In the genomic region with DNA sequence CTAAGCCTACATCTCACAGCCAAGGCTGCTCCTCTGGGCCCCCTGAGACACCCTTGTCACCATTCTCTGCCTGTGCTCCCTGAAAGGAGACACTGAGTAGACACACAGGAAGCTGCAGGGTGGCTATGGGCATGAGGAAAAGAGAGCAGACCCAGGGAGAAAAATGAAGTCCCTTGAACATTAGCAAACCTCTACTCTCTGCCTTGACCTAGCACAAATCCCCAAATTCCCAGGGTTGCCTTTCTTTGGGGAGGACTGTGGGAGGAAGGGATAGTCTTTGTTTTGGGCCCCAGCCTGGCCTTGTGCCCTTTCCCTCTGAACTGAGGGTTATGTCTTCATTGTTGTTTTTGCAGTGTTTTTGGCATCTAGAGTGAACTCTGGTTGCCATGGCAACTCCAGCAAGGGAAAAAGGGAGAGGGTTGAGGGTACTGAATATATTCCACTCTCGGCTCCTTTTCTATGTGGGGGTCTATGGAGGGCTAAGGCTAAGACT, we compare ENCODE assay signal across 15 mouse cellular contexts. TPM values are rescaled to one million over a fixed set of nuclear protein-coding genes. Genes with fewer than 3 reads are reported as not detected.
A peak's percentile ranks its signal among the peaks of the same experiment; 100 is the strongest.
DNase-seq lines count a peak whose midpoint lies in the region; ATAC-seq and TF ChIP-seq lines count a peak whose summit lies in the region.
"Had no signal": no experiment of that assay in that cellular context is flagged by ENCODE, and none has a peak within 500 bp of the region (broad histone marks: within the 10 kb centered on the region; RNA-seq: fewer than 3 reads in every experiment).

No protein-coding gene starts in this region.

- H3K4me1 ChIP-seq in forebrain, postnatal 0 days (ENCODE audit: insufficient read depth): peaks cover 15% of the 10 kb centered on the region
- H3K4me1 ChIP-seq in midbrain, embryonic 14.5 days (ENCODE audit: control insufficient read depth, insufficient read depth, low read length): peaks cover 22% of the 10 kb centered on the region
- H3K4me1 ChIP-seq in limb, embryonic 10.5 days: 0 out of 2 replicates have a peak, but pooled peaks cover 6% of the 10 kb centered on the region
- H3K4me1 ChIP-seq: heart, embryonic 15.5 days; limb, embryonic 12.5 days had no signal

- DNase-seq in layer of hippocampus, adult 2 months (ENCODE audit: low spot score in 2 of 2): peak in 1 of 2 experiments; percentile 48
- no peak for DNase-seq in layer of hippocampus, adult 11-12 months (ENCODE audit: low spot score)
- peak; percentile 90 for DNase-seq in brain, embryonic 14.5 days (ENCODE audit: low read depth)
- peak; percentile 87 for DNase-seq in forebrain, postnatal 0 days
- peak; percentile 87 for DNase-seq in midbrain, embryonic 14.5 days
- no peak for DNase-seq in kidney, adult 18-20 months
- DNase-seq in limb, embryonic 10.5 days (ENCODE audit: low spot score): no peak
- DNase-seq in liver: no peak
- DNase-seq: B cell, adult 2 months; kidney, adult 9 months; lung, postnatal 36 days had no signal

- no peak overlapping the region for H3K4me2 ChIP-seq in forebrain, postnatal 0 days (ENCODE audit: low read depth)
- H3K4me2 ChIP-seq in midbrain, embryonic 14.5 days (ENCODE audit: low read length): no peak overlapping the region
- H3K4me2 ChIP-seq: embryonic facial prominence, embryonic 12.5 days; heart, embryonic 15.5 days; limb, embryonic 12.5 days had no signal

- TF ChIP-seq CTCF in layer of hippocampus, adult 2 months (conservative IDR thresholded peaks at IDR 0.05): no peak
- TF ChIP-seq CTCF in brain, embryonic 14.5 days (IDR thresholded peaks at IDR 0.05; ENCODE audit: borderline replicate concordance, extremely low read depth, insufficient read depth, insufficient read length): no peak
- no peak for TF ChIP-seq CTCF in forebrain, postnatal 0 days (IDR thresholded peaks at IDR 0.05; ENCODE audit: low read depth)

- no peaks in the 10 kb centered on the region for H3K36me3 ChIP-seq in forebrain, postnatal 0 days (ENCODE audit: insufficient read depth)
- H3K36me3 ChIP-seq in midbrain, embryonic 14.5 days (ENCODE audit: control insufficient read depth, insufficient read depth, low read length): no peaks in the 10 kb centered on the region
- H3K36me3 ChIP-seq in limb, embryonic 10.5 days: no peaks in the 10 kb centered on the region
- H3K36me3 ChIP-seq: embryonic facial prominence, embryonic 12.5 days; heart, embryonic 15.5 days; limb, embryonic 12.5 days had no signal

- no peak overlapping the region for H3K9ac ChIP-seq in forebrain, postnatal 0 days
- H3K9ac ChIP-seq in midbrain, embryonic 14.5 days (replicated peaks; ENCODE audit: low read length): no peak overlapping the region
- H3K9ac ChIP-seq: embryonic facial prominence, embryonic 12.5 days; heart, embryonic 15.5 days; limb, embryonic 12.5 days had no signal

- 0% methylated on average over 1 of the region's 1 CpGs for WGBS in forebrain, postnatal 0 days
- WGBS in midbrain, embryonic 14.5 days: 0% methylated on average over 1 of the region's 1 CpGs
- 50% methylated on average over 1 of the region's 1 CpGs for WGBS in limb, embryonic 10.5 days

- H3K27me3 ChIP-seq in forebrain, postnatal 0 days (ENCODE audit: insufficient read depth, low read length): no peaks in the 10 kb centered on the region
- H3K27me3 ChIP-seq in midbrain, embryonic 14.5 days (ENCODE audit: control insufficient read depth, insufficient read depth, low read length): no peaks in the 10 kb centered on the region
- H3K27me3 ChIP-seq in limb, embryonic 10.5 days (ENCODE audit: low read depth, poor library complexity, severe bottlenecking): no peaks in the 10 kb centered on the region
- H3K27me3 ChIP-seq: embryonic facial prominence, embryonic 12.5 days had no signal

- no peaks in the 10 kb centered on the region for H3K9me3 ChIP-seq in forebrain, postnatal 0 days (ENCODE audit: low read length)
- H3K9me3 ChIP-seq in midbrain, embryonic 14.5 days (ENCODE audit: control insufficient read depth, low read length): no peaks in the 10 kb centered on the region
- no peaks in the 10 kb centered on the region for H3K9me3 ChIP-seq in limb, embryonic 10.5 days (replicated peaks)
- H3K9me3 ChIP-seq: embryonic facial prominence, embryonic 12.5 days; heart, embryonic 15.5 days had no signal

- H3K27ac ChIP-seq in layer of hippocampus, adult 2 months: peak overlapping the region; percentile 85
- H3K27ac ChIP-seq in forebrain, postnatal 0 days (ENCODE audit: low read depth, low read length): peak overlapping the region; percentile 79
- H3K27ac ChIP-seq in midbrain, embryonic 14.5 days (replicated peaks; ENCODE audit: low read depth, low read length): peak overlapping the region; percentile 56
- H3K27ac ChIP-seq in limb, embryonic 10.5 days: no peak overlapping the region
- H3K27ac ChIP-seq: embryonic facial prominence, embryonic 12.5 days; heart, embryonic 15.5 days; limb, embryonic 12.5 days had no signal

- H3K4me3 ChIP-seq in layer of hippocampus, adult 2 months: no peak overlapping the region
- H3K4me3 ChIP-seq in forebrain, postnatal 0 days (ENCODE audit: low read depth, low read length): no peak overlapping the region
- H3K4me3 ChIP-seq in midbrain, embryonic 14.5 days (replicated peaks; ENCODE audit: low read depth, low read length): no peak overlapping the region
- H3K4me3 ChIP-seq in limb, embryonic 10.5 days: no peak overlapping the region
- H3K4me3 ChIP-seq: embryonic facial prominence, embryonic 12.5 days; heart, embryonic 15.5 days; limb, embryonic 12.5 days had no signal

- TF ChIP-seq POLR2A in brain, embryonic 14.5 days (IDR thresholded peaks at IDR 0.05; ENCODE audit: borderline replicate concordance, extremely low read depth, insufficient read depth, insufficient read length, poor library complexity, severe bottlenecking): no peak

- peak; percentile 89 for ATAC-seq in forebrain, postnatal 0 days
- ATAC-seq in midbrain, embryonic 14.5 days (ENCODE audit: low FRiP score, low TSS enrichment): peak; percentile 76

RNA-seq across cellular contexts. Expression of a gene that starts 30.9 kb away (rescaled TPM):
- 100 to 1,000 TPM; 146 to 148 TPM for total RNA-seq in layer of hippocampus, adult 2 months (2021)
- 44.6 and 69.0 TPM in 2 replicates for polyA plus RNA-seq in brain, embryonic 14.5 days (2012; rRNA removed)
- 91.8 and 120 TPM in 2 replicates for total RNA-seq in forebrain, postnatal 0 days (2014; rRNA removed)
- polyA plus RNA-seq in forebrain, postnatal 0 days (2015; fragmentation: Nextera tagmentation; extraction: Ambion mirVana): 30.3 and 43.4 TPM in 2 replicates
- polyA plus RNA-seq in midbrain, embryonic 14.5 days (2014; fragmentation: Nextera tagmentation; extraction: Ambion mirVana): 50.2 and 52.7 TPM in 2 replicates
- polyA plus RNA-seq in limb, embryonic 10.5 days (2016; fragmentation: Nextera tagmentation; extraction: Ambion mirVana): 0.83 and 0.90 TPM in 2 replicates

RNA-seq across cellular contexts. Expression of a gene that starts 44.8 kb away (rescaled TPM):
- not detected for total RNA-seq in layer of hippocampus, adult 2 months (2021)
- polyA plus RNA-seq in brain, embryonic 14.5 days (2012; rRNA removed): not detected in 2 replicates
- not detected in 2 replicates for total RNA-seq in forebrain, postnatal 0 days (2014; rRNA removed)
- not detected in 2 replicates for polyA plus RNA-seq in forebrain, postnatal 0 days (2015; fragmentation: Nextera tagmentation; extraction: Ambion mirVana)
- polyA plus RNA-seq in midbrain, embryonic 14.5 days (2014; fragmentation: Nextera tagmentation; extraction: Ambion mirVana): not detected in 2 replicates
- polyA plus RNA-seq in limb, embryonic 10.5 days (2016; fragmentation: Nextera tagmentation; extraction: Ambion mirVana): not detected in 2 replicates
- total RNA-seq: gastrocnemius, adult 18-20 months had no signal
- polyA plus RNA-seq: embryonic facial prominence, embryonic 12.5 days; heart, embryonic 15.5 days; limb, embryonic 12.5 days had no signal

Comparison
In these comparisons a context has a peak if more than half of its experiments do, and no peak if none do; other contexts are left out.
1. DNase-seq: peak in brain, embryonic 14.5 days (single experiment), forebrain, postnatal 0 days (single experiment) and midbrain, embryonic 14.5 days (single experiment); none in layer of hippocampus, adult 11-12 months (single experiment), kidney, adult 18-20 months (single experiment), limb, embryonic 10.5 days (single experiment) and liver (single experiment).
2. RNA of a gene that starts 30.9 kb away (polyA plus RNA-seq): 44.6 to 69.0 TPM in brain, embryonic 14.5 days, 50.2 to 52.7 TPM in midbrain, embryonic 14.5 days and 30.3 to 43.4 TPM in forebrain, postnatal 0 days; 0.83 to 0.90 TPM in limb, embryonic 10.5 days; every median in the first group is over 10 times any median in the second.